Mouse (Mus musculus): ENCODE results near the gene Gm27029.
"Not testable (repeated sequence)": the region's sequence is repeated elsewhere in the genome, so short reads cannot be mapped to it uniquely, and the experiment has no call there.

The Gm27029 gene

DNA sequence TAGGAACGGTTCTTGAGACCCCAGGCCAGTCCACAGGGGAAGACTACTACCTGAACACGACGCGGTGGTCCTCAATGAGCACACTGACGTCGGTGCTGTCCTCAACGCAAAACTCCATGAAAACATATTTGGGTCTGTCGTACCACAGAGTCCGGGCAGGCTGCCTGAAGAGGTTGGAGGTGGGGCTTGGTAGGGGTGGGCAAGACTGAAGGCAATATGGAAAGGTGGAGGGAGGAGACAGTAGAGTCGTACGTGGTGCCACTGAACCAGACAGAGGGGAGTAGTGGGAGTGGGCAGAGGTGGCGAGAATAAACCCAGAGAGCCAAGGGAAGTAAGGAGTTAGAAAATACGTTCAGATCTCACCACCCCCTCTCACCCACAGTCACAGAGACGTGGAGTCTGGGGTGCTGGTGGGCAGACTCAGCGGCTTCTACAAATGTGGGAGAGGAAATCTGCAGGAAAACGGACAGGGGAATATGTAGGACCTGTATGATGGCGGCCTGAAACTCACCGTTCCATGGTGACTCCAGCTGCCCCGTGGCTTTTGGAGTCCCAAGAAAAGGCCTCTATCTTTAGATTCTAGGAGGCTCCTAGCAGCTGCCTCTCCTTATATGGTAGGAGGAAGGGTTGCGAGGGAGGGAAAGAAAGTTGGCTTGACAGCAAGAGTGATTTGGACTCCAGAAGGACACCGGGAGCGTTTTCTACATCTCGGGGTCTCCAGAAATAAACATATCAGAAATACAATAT lies at the start of gene Gm27029:
Gene Gm27029 (minus strand): TSS at position 692 of the 747 bp plus-strand sequence.
- peak; percentile 96 for DNase-seq

DNA sequence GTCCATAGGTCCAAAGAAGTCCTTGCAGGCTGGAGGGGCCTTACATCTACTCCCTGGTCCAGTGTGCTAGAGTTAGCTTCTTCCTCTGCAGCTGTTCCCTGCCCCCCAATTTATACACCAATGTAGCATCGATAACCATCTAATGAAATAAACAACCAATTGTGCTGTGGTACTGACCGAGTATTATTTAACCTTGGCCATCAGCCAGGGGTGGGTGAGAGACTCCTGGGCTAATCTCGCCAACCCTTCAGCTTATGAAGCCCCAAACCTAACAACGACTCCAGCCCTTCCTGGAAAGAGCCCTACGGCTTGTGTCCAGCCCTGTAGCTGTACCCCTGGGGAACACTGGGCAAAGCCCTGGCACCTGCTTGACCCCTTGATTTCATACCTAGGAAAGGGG lies 49.7 kb upstream of the Gm27029 start:
- DNase-seq: peak; percentile 80

DNA sequence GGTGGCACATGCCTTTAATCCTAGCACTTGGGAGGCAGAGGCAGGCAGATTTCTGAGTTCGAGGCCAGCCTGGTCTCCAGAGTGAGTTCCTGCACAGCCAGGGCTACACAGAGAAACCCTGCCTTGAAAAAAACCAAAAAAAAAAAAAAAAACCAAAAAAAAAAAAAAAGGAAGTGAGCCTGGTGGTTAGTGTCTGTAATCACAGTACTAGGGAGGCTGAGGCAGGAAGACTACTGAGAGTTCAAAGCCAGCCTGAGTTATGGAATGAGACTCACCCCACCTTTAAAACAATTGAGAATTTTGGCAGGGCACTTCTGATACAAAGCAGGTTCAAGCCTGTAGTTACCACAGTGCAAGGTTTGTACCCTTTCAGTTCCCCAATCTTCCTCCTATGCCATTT lies 49.1 kb upstream of the Gm27029 start:
- not testable (repeated sequence) for DNase-seq

DNA sequence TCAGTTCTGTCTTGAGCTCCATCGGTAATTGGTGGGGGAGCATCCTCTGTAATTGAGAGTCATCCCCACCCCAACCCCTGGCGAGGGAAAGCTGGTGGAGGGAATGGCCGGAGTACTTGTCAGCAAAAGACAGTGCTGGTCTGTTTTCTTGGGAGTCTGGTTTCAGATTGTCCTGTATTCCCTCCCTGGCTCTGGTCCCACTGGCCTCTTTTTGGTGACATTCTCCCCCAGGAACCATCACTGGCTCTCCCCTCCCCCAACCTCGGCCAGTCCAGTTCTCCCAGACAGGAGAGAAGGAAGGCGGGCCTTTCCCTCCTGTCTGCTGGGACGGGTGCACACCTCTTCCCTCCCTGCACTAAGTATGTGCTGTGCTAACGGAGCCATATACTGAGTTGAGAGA lies 47.7 kb upstream of the Gm27029 start:
- DNase-seq: peak; percentile 79

DNA sequence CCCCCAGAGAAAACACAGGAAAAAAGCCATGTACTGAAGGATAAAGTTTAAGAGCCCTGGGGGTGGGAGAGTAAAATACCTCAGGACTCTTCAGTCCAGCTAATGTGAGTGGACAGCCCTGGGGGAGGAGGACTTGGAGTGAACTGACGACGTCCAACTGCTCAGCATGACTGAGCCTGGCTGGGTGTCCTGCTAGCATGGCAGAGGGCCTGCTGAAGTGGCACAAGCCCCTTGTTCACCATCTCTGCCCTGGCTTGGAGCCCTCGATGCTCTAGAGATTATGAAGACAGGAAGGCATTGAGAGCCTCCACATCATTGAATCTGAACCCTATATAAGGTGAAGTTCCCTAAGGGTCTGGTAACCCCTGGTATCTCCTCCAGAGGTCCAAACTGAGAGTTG lies 47.3 kb upstream of the Gm27029 start:
- no peak for DNase-seq

DNA sequence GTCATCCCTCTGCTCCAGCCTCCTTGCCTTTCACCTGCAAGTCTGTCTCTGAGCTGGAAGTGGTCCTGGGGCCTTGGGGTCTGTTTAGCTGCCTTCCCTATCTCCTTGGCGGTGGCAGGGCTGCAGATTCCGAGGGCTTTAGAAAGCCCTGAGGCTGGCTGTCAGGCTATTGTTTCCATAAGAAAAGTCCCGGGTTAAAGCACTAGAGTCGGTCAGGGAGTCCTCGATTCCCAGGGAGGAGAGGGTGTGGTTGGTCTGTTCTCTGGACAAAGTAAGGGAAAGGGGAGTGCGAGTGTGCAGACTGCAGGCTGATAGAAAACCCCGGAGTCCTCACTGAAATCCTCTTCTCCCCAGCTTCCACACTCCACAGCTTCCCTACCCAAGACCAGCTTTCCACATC lies 45.6 kb upstream of the Gm27029 start:
- no peak for DNase-seq

DNA sequence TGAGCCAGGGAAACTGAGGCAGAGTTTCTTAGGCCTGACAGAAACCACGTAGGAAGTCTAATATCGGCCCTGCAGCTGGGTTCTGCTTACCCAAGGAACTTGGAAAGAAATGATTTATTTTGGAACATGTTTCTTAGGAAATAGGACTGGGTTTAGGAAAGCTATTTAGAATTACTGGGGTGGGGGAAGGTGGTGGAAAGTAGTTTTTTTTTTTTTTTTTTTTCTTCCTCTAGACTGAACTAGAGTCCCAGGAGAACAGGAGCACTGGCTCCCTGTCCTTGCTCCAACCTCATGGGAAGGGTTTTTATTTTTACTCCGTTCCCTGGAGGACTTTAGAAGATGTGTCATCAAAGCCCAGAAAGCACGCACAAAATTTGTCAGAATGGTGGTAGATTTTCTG lies 44.6 kb upstream of the Gm27029 start:
- peak; percentile 73 for DNase-seq

DNA sequence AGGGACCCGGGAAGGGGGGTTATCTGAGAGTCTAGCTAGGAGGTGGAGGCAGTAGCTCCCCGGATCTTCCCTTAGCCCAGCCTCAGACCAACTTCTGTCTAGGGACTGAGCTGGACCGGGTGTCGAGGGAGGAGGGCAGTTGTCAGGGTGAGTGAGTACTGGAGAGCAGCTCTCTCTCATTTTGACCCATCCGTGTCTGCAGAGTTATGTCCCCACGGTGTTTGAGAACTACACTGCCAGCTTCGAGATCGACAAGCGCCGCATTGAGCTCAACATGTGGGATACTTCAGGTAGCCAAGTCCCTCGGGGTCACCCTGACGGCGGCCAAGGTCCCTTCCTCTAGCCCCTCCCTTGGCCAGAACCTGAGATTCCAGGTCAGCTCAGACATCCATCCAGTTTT lies 44.1 kb upstream of the Gm27029 start:
- peak; percentile 94 for DNase-seq

DNA sequence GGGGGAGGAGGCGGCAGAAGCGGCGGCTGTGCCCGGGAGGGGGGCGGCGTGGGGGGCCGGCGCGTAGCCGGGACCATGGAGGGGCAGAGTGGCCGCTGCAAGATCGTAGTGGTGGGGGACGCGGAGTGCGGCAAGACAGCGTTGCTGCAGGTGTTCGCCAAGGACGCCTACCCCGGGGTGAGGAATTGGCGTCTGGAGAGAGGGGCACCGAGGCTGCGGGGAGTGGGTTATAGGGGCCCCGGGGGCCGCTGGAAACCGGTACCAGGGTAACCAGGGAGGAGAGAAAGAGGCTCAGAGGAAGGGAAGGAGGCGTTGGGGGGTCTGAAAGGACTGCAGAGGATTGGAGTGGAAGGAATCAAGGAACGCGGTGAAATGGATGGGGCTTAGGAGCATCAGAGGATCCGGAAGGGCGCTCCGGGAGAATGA lies 43.7 kb upstream of the Gm27029 start:
- DNase-seq: no peak

DNA sequence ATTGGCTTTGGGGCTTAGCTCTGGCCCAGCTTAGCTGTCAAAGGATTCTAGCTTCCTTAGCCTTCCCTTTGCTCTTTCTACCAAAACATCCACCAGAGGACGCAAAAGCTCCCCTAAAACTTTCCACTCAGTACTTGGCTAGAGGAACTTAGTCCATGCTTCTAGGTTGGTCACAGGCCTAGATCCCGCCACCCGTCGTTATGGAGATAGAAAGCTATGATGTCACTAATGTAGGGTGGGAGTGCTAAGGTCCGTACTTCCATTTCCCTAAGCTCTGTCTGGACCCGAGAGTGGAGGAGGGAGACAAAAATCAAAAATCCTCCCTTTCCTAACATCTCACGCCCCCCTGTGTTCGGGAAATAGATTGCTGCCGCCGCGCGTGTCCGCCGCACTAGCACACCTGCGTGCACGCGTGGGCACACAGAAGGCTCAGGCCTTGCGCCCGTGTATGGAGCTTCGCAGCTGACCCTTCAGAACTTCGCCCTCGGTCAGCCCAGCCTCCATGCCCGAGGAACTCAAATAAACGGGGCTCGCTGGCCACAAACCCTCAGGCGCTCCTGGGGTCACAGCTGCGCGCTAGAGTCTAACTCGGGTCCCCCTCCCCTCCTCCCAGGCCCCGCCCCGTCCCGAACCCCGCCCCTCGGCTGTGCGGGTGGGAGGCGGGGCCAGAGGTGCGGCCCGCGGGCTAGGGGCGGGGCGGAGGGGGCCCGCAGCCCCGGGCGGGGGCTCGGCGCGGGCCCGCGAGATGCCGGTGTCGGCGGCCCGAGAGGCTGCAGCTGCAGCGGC lies 43.1 kb upstream of the Gm27029 start:
- DNase-seq: peak; percentile 98

DNA sequence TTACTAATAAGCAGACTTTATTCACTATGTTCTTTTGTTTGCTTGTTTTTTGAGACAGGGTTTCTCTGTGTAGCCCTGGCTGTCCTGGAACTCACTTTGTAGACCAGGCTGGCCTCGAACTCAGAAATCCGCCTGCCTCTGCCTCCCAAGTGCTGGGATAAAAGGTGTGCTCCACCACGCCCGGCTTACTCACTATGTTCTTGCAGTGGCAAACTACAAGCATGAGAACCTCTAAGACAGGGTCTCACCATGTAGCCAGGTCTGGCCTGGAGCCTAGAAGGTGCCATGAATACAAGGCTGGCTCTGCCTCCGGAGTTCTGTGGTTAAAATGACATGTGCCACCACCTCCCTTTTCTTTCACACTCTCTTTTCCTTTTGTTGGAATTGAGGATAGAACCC lies 42.0 kb upstream of the Gm27029 start:
- DNase-seq: peak; percentile 92

DNA sequence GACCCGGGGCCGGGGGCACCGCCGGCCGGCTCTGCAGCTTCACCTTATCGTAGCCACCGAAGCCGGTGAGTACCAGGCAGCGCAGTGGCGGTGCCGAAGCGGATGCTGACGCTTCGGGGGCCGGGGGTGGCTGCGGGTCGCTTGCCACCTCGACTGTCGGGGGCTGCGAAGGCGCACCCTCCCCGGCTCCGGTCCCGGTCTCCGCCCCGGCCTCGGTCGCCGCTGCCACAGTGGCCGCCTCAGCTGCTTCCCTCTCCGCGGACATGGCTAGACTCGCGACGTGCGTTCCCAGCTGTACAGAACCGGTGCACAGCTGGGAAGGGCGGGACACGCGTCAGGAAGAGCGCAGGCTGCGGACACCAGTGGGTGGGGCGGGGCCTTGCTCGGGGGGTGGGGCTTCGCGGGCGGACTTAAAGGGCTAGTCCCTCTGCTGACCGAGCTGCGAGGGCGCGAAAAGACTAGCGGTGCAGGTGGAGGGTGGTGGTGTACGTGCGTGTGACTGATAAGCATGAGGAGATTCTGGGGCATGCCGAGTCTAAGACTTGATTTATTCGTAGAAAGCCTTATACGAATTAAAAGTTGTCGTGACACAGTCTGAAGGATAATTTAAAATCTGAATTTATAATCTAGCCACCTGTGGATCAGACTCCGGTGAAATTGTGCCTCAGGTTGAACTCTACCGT lies 41.4 kb upstream of the Gm27029 start, which contains the start of gene Vat1:
Gene Vat1 (minus strand): TSS at position 362 of the 683 bp plus-strand sequence.
- DNase-seq: peak; percentile 98

DNA sequence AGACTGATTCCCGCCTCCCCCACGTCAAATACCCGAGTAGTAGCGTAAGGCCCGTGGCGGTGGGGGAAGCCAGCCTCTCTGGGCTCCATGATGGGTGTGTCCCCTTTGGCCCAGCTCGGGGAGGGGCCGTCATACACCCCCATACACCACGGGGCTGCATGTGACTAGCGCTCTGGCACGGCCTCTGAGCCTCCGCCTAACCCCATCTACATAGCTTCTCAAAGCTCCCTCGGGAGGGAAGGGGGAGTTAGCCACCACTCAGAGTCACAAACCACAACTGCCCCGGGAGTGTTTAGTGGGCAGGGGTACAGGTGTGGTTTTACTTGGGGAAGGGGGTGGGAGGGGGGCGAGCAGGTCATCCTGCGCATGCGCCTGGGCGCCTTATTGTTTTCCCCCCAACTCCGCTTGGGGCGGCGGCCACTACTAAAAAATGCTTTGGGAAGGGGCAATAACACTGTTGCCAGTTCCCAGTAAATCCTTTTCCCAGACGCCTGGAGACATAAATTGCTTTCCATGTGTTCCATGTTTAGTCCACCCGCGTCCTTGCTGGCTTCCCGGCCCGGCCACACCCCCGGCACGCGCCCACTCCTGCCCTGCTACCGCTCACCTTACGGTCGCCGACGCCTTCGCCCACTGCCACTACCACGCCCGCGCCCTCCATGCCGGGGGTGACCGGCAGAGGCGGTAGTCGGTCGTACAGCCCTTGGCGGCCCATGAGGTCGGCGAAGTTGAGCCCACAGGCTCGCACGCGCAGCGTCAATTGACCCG lies 40.7 kb upstream of the Gm27029 start:
- peak; percentile 99 for DNase-seq

DNA sequence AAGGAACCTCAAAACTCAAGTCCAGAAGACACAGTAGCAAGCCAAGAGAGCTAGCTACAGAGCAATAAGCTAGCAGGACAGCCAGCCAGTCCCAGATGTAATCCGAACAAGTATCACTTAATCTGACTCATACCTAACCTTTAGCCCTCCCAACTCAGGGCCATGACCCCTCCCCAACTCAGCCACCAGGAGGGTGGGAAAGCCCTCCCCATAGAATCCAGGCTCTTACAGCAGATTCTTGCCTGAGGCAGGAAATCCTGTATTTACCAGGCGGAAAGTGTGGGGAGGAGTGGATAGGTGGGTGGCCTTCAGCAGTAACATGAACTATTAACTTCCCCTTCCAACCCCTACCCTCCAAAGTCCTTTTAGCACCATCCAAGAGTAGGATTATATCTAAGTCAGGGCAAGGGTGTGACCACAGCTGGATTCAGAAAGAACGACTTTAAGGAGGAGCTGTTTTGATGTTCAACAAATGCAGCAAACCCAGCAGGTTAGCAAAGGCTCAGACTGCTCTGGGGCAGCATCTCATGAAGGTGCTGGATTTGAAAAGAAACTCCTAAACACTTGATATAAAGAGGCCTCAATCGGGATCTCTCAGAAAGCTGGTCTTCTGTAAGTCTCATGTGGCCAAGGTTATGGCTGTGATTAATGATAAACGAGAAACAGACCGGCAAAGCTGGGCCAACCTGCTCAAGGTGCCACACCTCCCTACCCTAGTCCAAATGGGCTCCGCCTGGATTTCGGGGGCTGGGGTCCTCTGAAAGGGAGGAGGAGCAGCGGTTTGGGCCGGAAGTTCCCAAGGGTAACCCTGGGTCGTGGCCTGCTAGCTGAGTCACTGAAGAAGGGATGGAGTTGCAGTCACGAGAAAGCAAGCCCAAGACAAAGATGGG lies 39.9 kb upstream of the Gm27029 start, which contains the start of gene Rnd2:
Gene Rnd2 (plus strand): TSS at position 789 of the 890 bp plus-strand sequence.
- DNase-seq: peak; percentile 93

DNA sequence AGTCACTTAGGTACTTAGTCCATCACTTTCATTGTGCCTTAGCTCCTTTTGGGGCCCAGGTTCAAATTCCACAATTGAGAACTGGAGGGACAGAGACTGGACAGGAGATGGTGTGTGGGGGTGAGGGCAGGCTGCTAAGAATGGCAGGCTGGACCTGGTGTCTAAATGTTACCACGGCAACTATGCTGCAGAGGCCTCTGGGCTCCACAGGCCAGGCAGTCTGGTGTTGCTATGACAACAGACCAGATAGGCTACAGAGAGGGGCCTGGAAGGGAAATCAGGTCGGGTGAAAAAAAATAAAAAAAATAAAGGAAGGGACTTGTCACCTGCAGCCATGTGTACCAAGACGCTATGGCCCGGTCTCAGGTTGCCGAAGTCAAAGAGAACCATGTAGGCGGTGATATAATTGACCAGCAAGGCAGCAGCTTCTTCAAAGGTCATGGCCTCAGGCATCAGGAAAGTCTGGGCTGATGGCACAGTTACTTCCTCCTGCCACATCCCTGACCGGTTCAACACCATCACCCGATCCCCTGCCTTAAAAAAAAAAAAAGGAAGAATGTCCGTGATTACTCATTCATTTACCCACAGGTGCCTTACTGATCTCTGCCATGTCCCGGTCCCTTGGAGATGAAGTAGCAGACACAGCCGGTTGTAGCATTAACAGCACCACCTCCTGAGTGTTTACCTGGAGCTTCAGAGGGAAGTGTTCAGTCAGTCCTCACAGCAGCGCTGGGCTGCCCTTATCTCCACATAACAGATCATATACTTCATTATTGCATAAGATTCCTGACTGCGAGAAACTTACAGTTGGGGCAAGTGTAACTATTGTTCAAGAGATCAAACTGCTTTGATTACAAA lies 38.2 kb upstream of the Gm27029 start:
- peak; percentile 89 for DNase-seq

DNA sequence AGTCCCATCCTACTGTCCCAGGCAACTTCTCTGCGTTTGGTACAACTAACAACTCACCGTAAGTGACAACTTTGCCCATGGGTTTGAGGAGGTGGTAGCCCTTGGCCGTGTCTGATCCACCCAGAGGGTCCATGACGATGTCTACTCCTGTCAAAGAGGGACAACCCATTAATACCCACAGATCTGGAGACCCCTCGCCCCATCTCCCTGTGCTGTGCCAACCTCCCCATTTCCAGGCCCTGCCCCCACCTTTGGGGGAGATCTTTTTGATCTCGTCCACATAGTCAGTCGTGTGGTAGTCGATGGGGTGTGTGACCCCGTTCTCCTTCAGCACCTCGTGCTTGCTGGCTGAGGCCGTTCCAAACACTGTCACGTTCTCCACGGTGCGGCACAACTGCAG lies 37.5 kb upstream of the Gm27029 start:
- DNase-seq: peak; percentile 92

DNA sequence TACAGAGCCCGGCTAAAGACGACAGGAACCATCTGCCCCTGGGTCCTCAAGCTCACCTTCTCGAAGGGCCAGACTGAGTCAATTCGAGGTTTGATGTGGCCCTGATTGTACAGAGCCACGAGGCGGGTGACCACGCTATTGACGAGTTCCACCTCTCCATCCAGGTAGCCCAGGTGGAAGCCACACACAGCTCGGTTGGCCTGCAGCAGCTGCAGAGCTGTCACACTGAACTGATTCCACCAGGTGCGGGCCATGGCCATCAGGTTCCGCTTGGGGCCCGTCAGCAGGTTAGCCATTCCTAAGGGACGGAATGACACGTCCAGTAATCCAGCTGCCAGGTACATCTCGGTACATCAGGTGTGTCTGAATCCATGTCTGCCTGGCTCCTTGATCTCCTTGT lies 35.7 kb upstream of the Gm27029 start:
- DNase-seq: peak; percentile 92

DNA sequence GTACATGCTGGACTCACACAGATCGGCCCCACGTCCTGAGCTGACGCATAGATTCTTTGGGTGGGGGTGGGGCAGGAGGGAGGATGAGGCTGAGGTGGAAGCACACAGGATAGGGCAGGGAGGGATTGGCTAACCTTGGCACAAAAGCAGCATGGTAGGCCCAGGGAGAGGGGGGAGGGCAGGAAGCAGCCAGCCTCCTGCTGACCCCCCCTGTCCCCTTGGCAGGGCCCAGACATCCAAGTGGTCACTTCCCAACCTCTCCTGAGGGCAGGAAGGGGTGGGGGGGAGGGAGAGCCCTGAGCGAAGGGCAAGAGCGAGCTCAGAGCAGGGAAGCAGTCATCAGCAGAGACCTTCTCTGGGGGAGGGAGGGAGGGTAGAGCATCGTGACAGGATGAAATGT lies 35.1 kb upstream of the Gm27029 start:
- peak; percentile 94 for DNase-seq

DNA sequence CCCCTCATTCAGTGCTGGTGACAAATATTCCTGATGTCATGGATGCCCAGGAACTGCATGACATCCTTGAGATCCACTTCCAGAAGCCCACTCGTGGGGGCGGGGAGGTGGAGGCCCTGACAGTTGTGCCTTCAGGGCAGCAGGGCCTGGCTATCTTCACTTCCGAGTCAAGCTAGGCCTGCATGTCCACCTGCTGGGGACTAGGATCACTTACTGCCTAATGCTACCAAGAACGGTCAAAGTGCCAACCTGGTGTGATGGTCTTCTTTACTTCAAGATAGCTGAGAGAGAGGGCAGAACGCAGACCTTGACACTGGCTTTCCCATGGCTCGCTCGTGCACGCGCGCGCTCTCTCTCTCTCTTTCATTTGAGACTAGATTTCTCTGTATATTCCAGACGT lies 33.6 kb upstream of the Gm27029 start:
- DNase-seq: peak; percentile 84

DNA sequence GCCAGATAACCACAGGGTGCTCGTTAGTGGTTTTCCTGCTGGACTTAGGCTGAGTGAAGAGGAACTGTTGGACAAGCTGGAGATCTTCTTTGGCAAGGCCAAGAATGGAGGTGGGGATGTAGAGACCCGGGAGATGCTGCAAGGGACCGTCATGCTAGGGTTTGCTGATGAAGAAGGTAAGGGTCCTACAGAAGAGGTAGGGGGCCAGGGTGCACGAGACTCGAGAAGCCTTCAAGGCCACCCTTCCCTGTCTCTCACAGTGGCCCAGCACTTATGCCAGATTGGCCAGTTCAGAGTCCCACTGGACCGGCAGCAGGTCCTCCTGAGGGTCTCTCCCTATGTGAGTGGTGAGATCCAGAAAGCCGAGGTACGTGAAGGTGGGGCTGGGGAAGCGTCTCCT lies 33.0 kb upstream of the Gm27029 start:
- DNase-seq: peak; percentile 91

DNA sequence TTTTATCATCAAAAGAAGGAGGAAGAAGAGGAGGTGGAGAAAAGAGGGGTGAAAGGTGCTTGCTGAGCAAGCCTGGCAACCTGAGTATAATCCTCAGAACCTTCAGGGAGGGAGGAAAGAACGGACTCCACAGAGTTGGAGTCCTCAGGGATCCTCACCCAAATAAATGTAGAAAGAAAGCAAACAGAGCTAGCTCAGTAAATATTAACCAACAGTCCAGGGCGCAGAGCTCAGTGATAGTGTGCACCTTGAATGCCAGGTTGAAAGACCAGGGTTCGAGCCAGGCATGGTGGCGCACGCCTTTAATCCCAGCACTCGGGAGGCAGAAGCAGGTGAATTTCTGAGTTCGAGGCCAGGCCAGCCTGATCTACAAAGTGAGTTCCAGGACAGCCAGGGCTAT lies 31.0 kb upstream of the Gm27029 start:
- peak; percentile 53 for DNase-seq

Measured in heart, adult 11 months (tissue).